Mouse (Mus musculus) liver, adult 2 months (tissue): ENCODE measurements around the gene Gm17428. TPM values are rescaled to one million over a fixed set of nuclear protein-coding genes. Genes with fewer than 3 reads are reported as not detected.
A peak's percentile ranks its signal among the peaks of the same experiment; 100 is the strongest.
"Not testable (repeated sequence)": the region's sequence is repeated elsewhere in the genome, so short reads cannot be mapped to it uniquely, and the experiment has no call there.

Source experiments
- DNase-seq: peaks from one replicate; pipeline ENCODE4 v3.0.0-alpha.2; 2011; ENCODE audit warnings: low read depth, low spot score; ENCODE audit errors: extremely low read depth
- H3K27ac ChIP-seq: fragments of 200-500 bp; replicated peaks from 2 replicates; pipeline ENCODE4 v1.5.1; 2012; ENCODE audit warnings: low read depth, mild to moderate bottlenecking, control low read depth, inconsistent platforms, low read length; ENCODE audit not compliant: insufficient read depth
- H3K27me3 ChIP-seq: fragments of 200-500 bp; 2 replicates; pipeline ENCODE4 v1.6.1; 2012; ENCODE audit warnings: mild to moderate bottlenecking, moderate library complexity, low read length, inconsistent platforms; ENCODE audit not compliant: control insufficient read depth, insufficient read depth
- H3K36me3 ChIP-seq: fragments of 200-500 bp; 2 replicates; pipeline ENCODE4 v1.6.1; 2012; ENCODE audit warnings: low read length, inconsistent platforms; ENCODE audit not compliant: control insufficient read depth, insufficient read depth
- H3K4me1 ChIP-seq: fragments of 200-500 bp; 2 replicates; pipeline ENCODE4 v1.6.1; 2011; ENCODE audit warnings: low read length; ENCODE audit not compliant: control insufficient read depth, insufficient read depth
- H3K4me3 ChIP-seq: fragments of 200-500 bp; 2 replicates; pipeline ENCODE4 v1.5.1; 2011; ENCODE audit warnings: low read depth, mild to moderate bottlenecking, control low read depth, low read length, moderate library complexity; ENCODE audit not compliant: insufficient read depth
- H3K79me2 ChIP-seq: fragments of 200-500 bp; 2 replicates; pipeline ENCODE4 v1.6.1; 2012; ENCODE audit warnings: inconsistent platforms, mild to moderate bottlenecking, low read length, moderate library complexity; ENCODE audit not compliant: control insufficient read depth, insufficient read depth
- H3K9ac ChIP-seq: fragments of 200-500 bp; 2 replicates; pipeline ENCODE4 v1.6.1; 2012; ENCODE audit warnings: low read depth, mild to moderate bottlenecking, control low read depth, inconsistent platforms, low read length
- CTCF ChIP-seq: fragments of 200-500 bp; IDR thresholded peaks from 2 replicates; pipeline ENCODE4 v1.5.1; 2011; ENCODE audit warnings: low read depth, low read length, control low read depth
- POLR2A ChIP-seq: fragments of 200-500 bp; IDR thresholded peaks from 2 replicates; pipeline ENCODE4 v1.6.1; 2011; ENCODE audit warnings: low read length, control low read depth; ENCODE audit not compliant: insufficient read depth; ENCODE audit errors: extremely low read depth
- WGBS: fragments of 180-500 bp; shearing (Covaris S2); methylation state at CpG from one replicate; pipeline ENCODE4 v1.1.7; 2018; 5-methylcytosine and 5-hydroxymethylcytosine counted together
- polyA plus RNA-seq: library from polyadenylated mRNA; depleted of rRNA; stranded (reverse); fragments of >200 nt; gene quantifications from 2 replicates; pipeline ENCODE4 v1.2.3, GENCODE M21; 2012
- total RNA-seq: library from RNA; depleted of rRNA; stranded (reverse); fragments of >200 nt; gene quantifications from 2 replicates; pipeline ENCODE4 v1.2.3, GENCODE M21; 2014

Gm17428 gene
- total and polyA plus RNA-seq, 2 experiments: not detected

- Histone ChIP-seq H3K36me3 (no peaks in the 10 kb centered on the region), H3K9ac (no peak overlapping the region), H3K79me2 (no peaks in the 10 kb centered on the region), H3K4me1 (no peaks in the 10 kb centered on the region), H3K4me3 (no peak overlapping the region), H3K27ac (no peak overlapping the region), H3K27me3 (no peaks in the 10 kb centered on the region)
- peak; percentile 1 for DNase-seq
- TF ChIP-seq POLR2A: no peak
- no peak for TF ChIP-seq CTCF
Observed at GRCm38 (mm10) chr14:54968344-54968743, 8.4 kb upstream of the Gm17428 start.

DNA sequence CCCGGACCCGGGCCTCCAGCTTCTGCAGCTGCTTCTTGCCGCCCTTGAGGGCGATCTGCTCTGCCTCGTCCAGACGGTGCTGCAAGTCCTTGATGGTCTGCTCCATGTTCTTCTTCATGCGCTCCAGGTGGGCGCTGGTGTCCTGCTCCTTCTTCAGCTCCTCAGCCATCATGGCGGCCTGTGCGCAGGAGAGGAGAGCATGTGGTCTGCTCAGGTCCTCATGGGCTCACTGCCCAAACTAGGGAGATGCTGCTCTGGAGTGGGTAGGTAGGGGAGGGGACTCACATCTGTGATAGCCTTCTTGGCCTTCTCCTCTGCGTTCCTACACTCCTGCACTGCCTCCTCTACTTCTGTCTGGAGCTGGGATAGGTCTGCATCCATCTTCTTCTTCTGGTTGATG, 3.9 kb upstream of the Gm17428 start:
- not testable (repeated sequence) for H3K27ac ChIP-seq, H3K9ac ChIP-seq, H3K4me3 ChIP-seq, H3K27me3 ChIP-seq, H3K4me1 ChIP-seq, H3K36me3 ChIP-seq, H3K79me2 ChIP-seq, DNase-seq
- WGBS: 93% methylated on average over 11 of the region's 11 CpGs

GRCm38 (mm10) chr14:54974068-54974791, 2.5 kb upstream of the Gm17428 start:
- Histone ChIP-seq H3K4me1 (no peaks in the 10 kb centered on the region), H3K27me3 (no peaks in the 10 kb centered on the region), H3K9ac (no peak overlapping the region), H3K79me2 (no peaks in the 10 kb centered on the region), H3K4me3 (no peak overlapping the region), H3K36me3 (no peaks in the 10 kb centered on the region), H3K27ac (no peak overlapping the region)
- TF ChIP-seq CTCF: no peak
- TF ChIP-seq POLR2A: no peak
- WGBS: 77% methylated on average over 6 of the region's 6 CpGs
- no peak for DNase-seq

DNA sequence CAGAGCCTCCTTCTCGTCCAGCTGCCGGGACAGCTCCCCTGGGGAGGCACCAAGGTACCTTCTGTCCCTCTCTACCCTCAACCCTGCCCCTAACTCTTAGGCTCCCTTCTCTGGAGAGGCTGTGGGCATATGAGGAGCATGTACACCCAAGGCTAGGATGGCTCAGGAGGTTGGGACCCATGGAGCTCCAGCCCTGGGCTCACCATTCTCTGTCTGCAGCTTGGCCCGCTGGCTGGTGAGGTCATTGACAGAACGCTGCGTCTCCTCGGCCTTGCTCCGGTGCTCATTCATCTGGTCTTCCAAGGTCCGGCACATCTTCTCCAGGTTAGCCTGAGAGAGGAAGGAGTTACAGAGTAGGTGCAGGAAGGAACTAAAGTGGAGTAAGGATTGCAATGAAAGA, 1.9 kb downstream of the Gm17428 start:
- Histone ChIP-seq H3K4me3 (no peak overlapping the region), H3K79me2 (no peaks in the 10 kb centered on the region), H3K27me3 (no peaks in the 10 kb centered on the region), H3K9ac (no peak overlapping the region), H3K27ac (no peak overlapping the region), H3K4me1 (no peaks in the 10 kb centered on the region), H3K36me3 (no peaks in the 10 kb centered on the region)
- DNase-seq: no peak
- TF ChIP-seq CTCF (no peak), POLR2A (no peak)
- 92% methylated on average over 8 of the region's 8 CpGs for WGBS

- H3K27me3 ChIP-seq: no peaks in the 10 kb centered on the region
- H3K9ac ChIP-seq: no peak overlapping the region
- no peak overlapping the region for H3K4me3 ChIP-seq
- H3K79me2 ChIP-seq: no peaks in the 10 kb centered on the region
- H3K4me1 ChIP-seq: no peaks in the 10 kb centered on the region
- no peak for DNase-seq
- no peaks in the 10 kb centered on the region for H3K36me3 ChIP-seq
- WGBS: 95% methylated on average over 7 of the region's 7 CpGs
- no peak for TF ChIP-seq CTCF
- no peak for TF ChIP-seq POLR2A
- no peak overlapping the region for H3K27ac ChIP-seq
Observed at GRCm38 (mm10) chr14:54981934-54982333, 5.2 kb downstream of the Gm17428 start.

- H3K4me1 ChIP-seq, H3K4me3 ChIP-seq, H3K79me2 ChIP-seq, H3K36me3 ChIP-seq, H3K27me3 ChIP-seq, H3K9ac ChIP-seq, DNase-seq, H3K27ac ChIP-seq: not testable (repeated sequence)
- 89% methylated on average over 9 of the region's 9 CpGs for WGBS
Observed at GRCm38 (mm10) chr14:54988350-54988874, 11.7 kb downstream of the Gm17428 start.
